Mouse (Mus musculus) left cerebral cortex, adult 2 months (tissue): ENCODE data around the gene Gm10097. TPM values are rescaled to one million over a fixed set of nuclear protein-coding genes. Genes with fewer than 3 reads are reported as not detected.

Experiments used
- DNase-seq, 2 experiments: peaks; one replicate each; pipeline ENCODE4 v3.0.0; 2021 to 2022; ENCODE audit warnings: low spot score in 2 of 2, mixed read lengths in 1 of 2; ENCODE audit errors: extremely low spot score in 1 of 2
- H3K27ac ChIP-seq: fragments of 200-600 bp; 2 replicates; pipeline ENCODE4 v1.8.1; 2022
- H3K4me3 ChIP-seq: fragments of 200-600 bp; 2 replicates; pipeline ENCODE4 v1.8.1; 2022
- CTCF ChIP-seq: fragments of 200-600 bp; IDR thresholded peaks from 2 replicates; pipeline ENCODE4 v1.8.1; 2022; ENCODE audit warnings: antibody characterized with exemption, mild to moderate bottlenecking, moderate library complexity
- intact Hi-C: fragments of 180-260 bp; cut with DNase I; formaldehyde crosslinking; loops from one replicate; pipeline ENCODE4 v1.15.1; 2025
- total RNA-seq, 2 experiments: library from RNA; stranded (reverse); gene quantifications; 2 replicates each; pipeline ENCODE4 v1.2.3; 2021

The Gm10097 gene
- total RNA-seq, 2 experiments from 2014 or later, result not detected

DNA sequence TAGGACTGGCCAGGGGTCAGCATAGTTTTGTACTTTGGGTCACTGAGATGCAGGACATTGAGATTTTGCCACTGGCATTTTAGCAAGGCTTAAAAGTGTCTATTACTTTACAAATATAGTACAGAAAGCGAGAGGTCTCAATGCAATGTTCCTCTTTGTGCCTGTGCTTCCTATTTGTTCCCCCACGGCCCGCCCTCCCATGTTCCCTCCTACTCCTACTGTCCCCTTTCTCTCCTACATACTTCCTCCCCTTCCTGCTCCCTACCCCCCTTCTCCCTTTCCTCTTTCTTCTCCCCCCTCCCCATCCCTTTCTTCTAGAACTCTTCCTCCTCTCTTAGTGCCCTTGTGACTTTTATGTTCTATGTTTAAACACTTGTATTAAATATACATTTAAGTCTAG lies 12.1 kb upstream of the Gm10097 start:
- no peak overlapping the region for H3K4me3 ChIP-seq
- DNase-seq, result no peak
- intact Hi-C loops, result no loop called here
- H3K27ac ChIP-seq, result no peak overlapping the region
- TF ChIP-seq CTCF, result no peak

DNA sequence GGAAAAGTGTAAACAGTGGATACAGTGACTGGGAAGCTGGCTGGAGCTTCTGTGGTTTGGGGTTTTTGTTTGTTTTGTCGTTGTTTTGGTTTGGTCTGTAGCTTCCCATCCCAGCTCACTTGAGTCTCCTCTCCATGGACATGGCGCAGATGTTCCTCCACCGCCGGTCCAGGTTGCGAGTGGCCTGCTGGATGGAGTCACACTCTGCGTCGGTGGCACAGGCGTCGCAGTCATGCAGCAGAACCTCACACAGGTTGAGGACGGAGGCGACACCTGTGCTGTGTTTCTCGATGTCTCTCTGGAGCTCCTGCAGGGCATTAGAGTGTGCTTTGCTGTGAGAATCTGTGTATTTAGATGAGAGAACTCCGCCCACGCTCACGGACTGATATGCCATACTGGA lies 11.3 kb upstream of the Gm10097 start:
- H3K4me3 ChIP-seq, result no peak overlapping the region
- intact Hi-C loops, result no loop called here
- DNase-seq, result no peak
- no peak overlapping the region for H3K27ac ChIP-seq
- TF ChIP-seq CTCF, result no peak

DNA sequence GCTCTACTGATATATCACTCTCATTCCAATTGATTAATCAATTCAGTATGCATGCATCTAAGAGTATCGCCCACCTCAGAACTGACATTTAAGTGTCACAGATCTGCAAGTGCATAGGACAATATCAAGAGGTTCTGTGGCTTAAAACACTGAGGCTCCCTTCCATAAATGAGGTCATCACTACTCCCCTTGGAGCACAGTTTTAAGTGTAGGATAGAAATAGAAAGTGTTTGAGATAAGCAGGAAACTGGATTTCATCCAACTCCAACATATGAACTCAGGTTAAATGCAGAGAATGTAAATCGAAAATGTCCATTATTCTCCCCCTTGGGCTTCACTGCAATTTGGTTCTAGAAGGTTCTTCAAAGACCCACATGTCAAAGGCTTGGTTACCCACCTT lies 10.1 kb upstream of the Gm10097 start:
- no peak for DNase-seq
- no peak for TF ChIP-seq CTCF
- intact Hi-C loops, result no loop called here
- Histone ChIP-seq H3K4me3 (no peak overlapping the region), H3K27ac (no peak overlapping the region)

DNA sequence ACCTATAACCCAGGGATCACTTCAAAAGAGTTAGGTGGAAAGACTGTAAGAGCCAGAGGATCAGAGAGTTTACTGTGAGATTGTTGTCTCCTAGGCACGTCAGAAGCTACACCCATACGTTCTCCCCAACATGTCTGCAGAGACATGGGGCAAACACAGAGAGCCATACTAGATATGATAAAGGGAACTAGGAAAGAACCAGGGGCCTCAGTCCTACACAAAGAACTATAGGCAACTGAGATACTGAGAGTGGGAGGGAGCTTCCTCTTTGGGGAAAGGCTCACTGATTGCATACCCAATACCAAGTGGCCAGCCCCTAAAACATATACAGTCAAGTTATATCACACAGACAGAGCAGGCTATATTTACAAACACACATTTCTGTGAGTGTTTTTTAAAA lies 9.0 kb upstream of the Gm10097 start:
- DNase-seq, result no peak
- TF ChIP-seq CTCF, result no peak
- intact Hi-C loops, result no loop called here
- no peak overlapping the region for H3K27ac ChIP-seq
- H3K4me3 ChIP-seq, result no peak overlapping the region

DNA sequence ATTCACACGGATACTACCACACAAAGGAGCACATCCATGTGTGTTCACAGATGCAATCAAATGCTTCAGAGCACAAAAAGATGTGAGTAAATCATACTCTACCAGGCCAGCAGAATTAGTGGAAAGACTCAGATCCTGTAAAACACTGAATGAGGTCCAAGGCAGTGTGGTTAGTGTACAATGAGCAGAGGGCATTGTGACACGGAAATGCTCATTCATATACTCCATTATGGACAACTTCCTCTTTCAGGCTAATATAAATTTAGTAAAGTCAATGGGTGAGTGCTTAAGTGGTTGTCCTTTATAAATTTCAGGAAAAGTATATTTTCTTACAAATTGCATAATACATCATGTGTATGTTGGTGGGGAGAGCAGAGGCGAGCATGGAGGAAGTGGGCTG lies 1.9 kb upstream of the Gm10097 start:
- Histone ChIP-seq H3K27ac (no peak overlapping the region), H3K4me3 (no peak overlapping the region)
- TF ChIP-seq CTCF, result no peak
- DNase-seq, result no peak
- intact Hi-C loops, result no loop called here

DNA sequence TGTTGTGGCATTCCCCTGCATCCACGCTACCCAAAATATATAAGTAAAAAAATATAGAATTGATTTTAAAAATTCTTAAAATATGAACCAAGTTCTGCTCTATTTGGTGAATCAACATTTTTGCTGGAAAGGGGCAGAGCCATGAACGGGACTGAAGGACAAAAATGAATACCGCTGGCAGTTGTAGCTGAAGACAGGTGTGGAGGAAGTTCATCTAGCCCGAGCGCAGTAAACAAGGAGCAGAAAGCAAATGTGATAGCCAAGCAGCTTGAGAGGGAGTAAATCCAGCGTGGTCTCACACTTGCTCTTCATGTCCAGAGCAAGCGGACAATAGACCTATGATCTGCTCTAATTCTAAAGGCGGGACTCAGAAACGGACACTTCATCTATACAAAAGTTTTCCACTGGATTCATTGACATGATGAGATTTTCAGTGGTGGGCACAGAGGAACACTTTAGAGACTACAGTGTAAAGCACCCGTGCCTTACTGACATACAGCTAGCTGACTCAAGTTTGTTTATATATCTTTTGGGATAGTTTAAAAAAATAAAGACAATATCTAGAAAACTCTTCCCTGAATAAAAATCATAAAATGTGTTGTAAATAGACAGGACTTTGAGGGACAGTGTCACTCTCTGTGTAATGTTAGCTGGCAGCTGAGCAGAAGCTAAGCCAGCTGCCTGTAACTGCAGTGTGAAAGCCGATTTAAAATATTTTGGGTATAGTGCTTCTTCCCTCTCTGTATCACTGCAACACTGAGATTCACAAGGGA lies 1.4 kb downstream of the Gm10097 start:
- no peak for TF ChIP-seq CTCF
- intact Hi-C loops, result no loop called here
- Histone ChIP-seq H3K4me3 (no peak overlapping the region), H3K27ac (no peak overlapping the region)
- DNase-seq, result no peak

DNA sequence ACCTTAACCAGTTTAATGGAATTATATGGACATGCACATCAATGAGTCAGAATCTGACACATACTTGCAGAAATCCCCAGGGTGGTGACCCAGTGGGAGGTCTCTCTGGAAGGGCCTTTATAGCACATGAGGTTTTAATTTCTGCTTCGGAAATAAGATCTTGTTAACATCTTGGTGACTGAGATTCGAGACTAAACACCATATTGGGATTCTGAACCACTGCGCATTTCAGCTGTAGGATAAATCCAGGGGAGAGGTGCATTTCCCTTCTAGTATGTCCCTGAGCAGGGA lies 1.9 kb downstream of the Gm10097 start:
- Histone ChIP-seq H3K27ac (no peak overlapping the region), H3K4me3 (no peak overlapping the region)
- TF ChIP-seq CTCF, result no peak
- DNase-seq, result no peak
- intact Hi-C loops, result no loop called here

DNA sequence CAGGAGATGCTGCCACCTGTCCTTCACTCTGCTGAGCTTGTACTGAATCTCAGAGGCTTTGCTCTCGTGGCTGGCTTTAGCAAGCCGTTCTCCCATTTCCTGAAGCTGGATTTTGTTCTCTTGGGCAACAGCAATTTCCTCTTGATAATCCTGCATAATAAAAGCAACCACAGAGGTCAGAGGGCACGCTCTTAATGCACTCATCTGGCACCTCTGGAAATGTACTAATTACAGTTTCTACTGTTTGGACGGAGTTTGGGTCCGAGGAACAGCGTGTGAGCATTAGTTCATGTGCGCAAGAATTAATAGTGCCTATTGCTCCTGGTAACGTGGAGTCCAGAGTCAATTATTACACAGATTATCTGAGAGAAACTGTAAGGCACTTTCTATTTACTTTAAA lies 3.1 kb downstream of the Gm10097 start:
- intact Hi-C loops, result no loop called here
- DNase-seq, result no peak
- Histone ChIP-seq H3K4me3 (no peak overlapping the region), H3K27ac (no peak overlapping the region)
- TF ChIP-seq CTCF, result no peak; the same call in 1 of the 2 replicates

DNA sequence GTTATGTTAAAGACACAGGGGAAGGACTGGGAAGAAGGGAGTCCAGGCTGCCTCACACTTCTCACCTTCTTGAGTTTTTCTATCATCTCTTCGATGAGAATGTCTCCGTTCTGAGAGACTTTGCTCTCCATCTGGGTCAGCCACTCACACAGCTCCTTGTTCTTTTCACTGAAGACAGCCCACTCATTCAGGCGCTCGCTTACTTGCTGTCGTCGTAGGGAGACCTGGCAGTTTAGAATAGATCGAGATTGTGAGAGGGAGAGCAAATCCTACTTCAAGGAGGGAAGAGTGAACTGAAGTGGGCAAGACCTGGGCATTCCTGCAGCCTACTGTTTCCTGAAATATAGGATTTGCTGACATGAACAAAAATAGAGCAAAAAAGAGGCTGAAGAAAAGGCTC lies 6.7 kb downstream of the Gm10097 start:
- no peak for TF ChIP-seq CTCF
- Histone ChIP-seq H3K4me3 (no peak overlapping the region), H3K27ac (no peak overlapping the region)
- intact Hi-C loops, result no loop called here
- no peak for DNase-seq

DNA sequence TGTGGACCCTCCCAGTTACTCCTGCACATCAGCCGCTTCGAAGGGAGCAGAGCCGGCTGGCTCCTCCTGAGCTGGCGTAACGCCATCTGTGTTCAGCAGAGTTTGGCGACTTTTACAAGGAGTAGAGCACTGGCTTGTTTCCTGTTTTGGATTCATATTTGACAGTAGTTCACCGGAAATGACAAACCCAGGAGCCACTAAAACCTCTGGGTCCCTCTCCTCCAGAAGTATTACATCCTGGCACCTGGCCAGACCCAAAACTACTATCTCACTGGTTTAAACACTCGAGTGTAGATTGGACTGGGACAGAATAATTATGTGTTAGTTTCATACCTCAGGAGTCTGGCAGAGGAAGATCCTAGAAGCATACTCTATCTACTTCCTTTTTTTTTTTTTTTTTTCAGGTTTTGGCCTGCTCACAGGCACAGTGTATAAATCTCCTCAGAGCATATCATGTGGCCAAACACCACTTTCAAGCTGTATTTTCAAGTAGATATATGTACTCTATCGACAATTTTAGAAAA lies 11.0 kb downstream of the Gm10097 start:
- Histone ChIP-seq H3K4me3 (no peak overlapping the region), H3K27ac (no peak overlapping the region)
- no peak for TF ChIP-seq CTCF
- no peak for DNase-seq
- intact Hi-C loops, result no loop called here

DNA sequence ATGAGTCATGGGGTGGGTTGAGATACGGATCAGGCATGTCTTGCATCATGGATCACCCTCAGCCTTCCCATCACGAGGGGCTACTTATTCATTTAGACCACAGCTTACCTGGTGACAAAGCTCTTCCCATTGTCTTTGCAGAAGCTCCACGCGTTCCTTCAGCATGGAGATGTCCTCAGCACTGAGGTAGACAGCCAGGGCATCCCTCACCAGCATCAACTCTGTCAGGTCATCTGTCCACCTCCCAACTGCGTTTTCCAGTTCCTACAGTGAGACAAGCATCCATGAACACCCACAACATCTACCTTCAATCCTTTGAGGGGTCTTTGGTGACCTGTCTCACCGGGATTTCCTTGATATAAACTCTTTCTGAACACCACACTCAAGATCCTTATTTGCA lies 14.7 kb downstream of the Gm10097 start:
- Histone ChIP-seq H3K27ac (no peak overlapping the region), H3K4me3 (no peak overlapping the region)
- no peak for TF ChIP-seq CTCF
- intact Hi-C loops, result no loop called here
- DNase-seq, result no peak

DNA sequence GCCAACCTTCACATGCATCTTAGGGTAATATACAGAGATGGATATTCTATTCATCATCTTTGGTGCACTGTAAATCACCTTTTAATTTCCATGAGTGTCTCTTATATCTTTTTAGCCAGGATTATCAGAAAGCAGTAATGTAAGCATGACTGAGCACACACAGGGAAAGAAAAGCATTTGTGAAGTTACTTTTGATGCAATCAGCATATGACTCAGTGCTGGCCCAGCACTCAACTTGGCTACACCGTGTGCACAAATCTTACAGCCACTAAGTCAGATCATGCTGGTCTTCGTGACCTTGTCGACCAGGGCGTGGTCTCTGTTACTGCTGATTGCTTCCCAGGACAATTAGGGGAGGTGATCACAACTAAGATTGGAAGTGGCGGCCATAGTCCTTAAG lies 16.8 kb downstream of the Gm10097 start:
- DNase-seq, result no peak
- no peak overlapping the region for H3K27ac ChIP-seq
- no peak for TF ChIP-seq CTCF
- no peak overlapping the region for H3K4me3 ChIP-seq
- intact Hi-C loops, result no loop called here

DNA sequence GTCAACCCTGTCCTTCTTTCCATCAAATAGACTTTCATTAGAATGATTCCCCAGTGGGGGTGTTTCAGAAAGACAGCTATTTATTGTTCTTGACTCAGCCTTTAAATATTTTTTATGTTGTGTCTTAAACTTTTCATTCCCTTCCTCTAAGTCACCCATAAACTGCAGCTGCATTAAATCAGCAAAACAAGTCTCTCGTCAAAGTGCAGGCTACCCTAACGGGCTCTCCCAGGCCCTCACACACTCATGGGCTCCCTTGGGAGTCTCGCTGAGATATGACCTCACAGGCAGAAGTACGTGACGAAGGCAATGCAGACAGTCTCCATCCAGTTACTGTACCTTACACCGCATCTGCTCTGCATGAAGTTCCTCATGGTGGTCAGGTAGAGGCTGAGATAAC lies 17.3 kb downstream of the Gm10097 start:
- no peak for TF ChIP-seq CTCF
- Histone ChIP-seq H3K4me3 (no peak overlapping the region), H3K27ac (no peak overlapping the region)
- intact Hi-C loops, result no loop called here
- DNase-seq, result no peak
